Mouse (Mus musculus): Measurements from ENCODE around the gene Haao.

Gene Haao

DNA sequence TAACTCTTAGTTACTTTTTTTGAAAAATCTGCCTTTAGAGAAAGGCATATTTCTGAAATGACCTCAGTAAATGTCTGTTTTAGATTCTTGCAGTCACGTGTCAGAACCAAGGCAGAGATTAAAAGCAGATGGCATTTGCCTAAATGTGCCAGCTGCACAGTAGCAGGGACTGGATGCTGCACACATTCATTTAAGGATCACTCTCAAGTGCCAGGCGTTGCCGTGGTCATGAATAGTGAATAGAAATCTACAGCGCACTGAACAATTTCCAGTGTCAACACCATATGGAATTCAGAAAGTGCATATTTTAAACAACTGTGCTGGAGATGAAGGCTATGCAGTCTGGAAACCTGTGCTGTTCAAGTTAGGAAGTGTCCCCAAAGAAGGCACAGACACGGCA lies 65.0 kb downstream of the Haao start:
- DNase-seq (ENCODE audit: low read depth): no peak
